Mouse (Mus musculus) kidney, postnatal 25 days (tissue): ENCODE data around the gene Dmkn.

ENCODE experiments used
- DNase-seq, 2 experiments: peaks; one replicate each; pipeline ENCODE4 v3.0.0; 2021; ENCODE audit warnings: mixed read lengths in 2 of 2

Gene Dmkn

DNA sequence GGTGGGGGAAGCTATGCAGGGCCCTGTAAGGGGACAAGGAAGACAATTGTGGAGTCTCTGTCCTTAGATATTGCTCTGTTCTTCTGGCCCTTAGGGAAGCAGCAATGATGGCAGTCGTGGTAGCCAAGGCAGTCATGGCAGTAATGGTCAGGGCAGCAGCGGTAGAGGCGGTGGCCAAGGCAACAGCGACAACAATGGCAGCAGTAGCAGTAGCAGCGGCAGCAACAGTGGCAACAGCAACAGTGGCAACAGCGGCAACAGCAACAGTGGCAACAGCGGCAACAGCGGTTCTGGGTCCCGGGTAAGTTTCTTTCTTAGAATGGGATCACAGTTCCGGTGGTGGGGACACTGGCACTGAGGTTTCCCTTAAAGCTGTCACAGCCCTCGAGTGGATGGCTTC is 1.6 kb downstream of the Dmkn start:
- no peak for DNase-seq

DNA sequence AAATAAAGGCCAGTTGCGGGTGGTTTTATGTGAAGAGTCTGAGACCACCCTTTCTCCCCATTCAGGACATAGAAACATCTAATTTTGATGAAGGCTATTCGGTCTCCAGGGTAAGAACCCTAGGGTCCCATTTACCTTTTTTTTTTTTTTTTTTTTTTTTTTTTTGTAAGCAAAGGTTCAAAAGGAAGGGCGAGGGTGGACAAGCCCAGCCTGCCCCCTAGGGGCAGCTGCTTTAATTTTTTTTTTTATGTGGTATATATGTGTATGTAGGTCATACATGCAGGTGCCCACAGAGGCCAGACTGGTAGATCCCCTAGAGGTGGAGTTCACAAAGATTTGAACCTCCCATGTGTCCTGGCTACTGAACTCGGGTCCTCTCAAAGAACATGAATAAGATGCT is 2.9 kb downstream of the Dmkn start:
- DNase-seq: no peak

DNA sequence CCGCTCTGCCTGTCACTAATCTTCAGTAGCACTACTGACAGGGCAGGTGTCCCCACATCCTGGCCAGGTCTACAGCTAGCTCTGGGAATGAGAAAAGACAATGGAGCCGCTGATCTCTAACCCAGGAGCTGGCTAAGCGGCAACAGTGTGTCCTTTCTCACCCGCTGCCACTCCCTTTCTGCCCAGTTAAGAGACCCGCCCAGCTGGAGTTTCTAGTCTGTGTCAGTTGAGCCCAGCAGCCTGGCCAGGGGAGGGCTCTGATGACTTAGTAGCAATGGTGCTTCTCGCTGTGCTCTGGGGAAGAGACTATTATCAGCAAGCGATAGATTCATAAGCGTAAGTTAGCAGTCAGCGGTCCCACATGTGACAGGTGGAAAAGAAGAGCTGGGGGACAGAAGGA is 5.7 kb downstream of the Dmkn start:
- DNase-seq: no peak

GRCm38 (mm10) chr7:30776104-30776503 is 12.5 kb downstream of the Dmkn start:
- no peak for DNase-seq

- no peak for DNase-seq
Measured at GRCm38 (mm10) chr7:30777081-30777579, 13.6 kb downstream of the Dmkn start.

DNA sequence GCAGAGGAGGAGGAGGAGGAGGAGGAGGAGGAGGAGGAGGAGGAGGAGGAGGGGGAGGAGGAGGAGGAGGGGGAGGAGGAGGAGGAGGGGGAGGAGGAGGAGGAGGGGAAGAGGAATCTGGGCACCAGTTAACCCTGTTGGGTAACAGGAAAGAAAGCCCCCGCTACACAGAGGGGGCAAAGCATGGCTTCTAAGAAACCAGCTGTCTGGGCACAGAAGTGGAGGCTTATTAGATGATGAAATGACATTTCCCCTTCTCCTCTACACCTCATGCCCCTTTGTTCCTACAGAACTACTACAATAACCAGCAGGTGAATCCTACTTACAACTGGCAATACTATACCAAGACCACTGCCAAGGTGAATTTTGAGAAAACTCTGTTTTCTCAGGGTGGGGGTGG is 14.4 kb downstream of the Dmkn start:
- DNase-seq: no peak

DNA sequence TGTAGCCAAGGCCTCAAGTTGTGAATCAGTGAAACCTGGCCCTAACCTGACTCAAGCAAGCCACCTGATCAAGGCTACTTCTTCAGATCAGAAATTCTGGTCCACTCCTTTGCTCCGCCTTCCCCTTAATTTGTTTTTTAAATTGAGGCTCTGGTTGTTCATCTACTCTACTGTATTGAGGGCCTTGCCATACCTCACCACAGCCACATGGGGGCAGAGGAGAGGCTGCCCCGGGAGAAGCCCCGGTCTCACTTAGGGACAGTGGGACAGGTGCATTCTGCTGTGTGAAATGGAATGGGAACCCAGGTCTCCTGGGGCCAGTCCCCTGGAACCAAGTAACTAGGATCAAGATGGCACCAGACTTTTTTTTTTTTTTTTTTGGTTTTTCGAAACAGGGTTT is 18.2 kb downstream of the Dmkn start:
- DNase-seq: no peak

GRCm38 (mm10) chr7:30782658-30783057 is 19.1 kb downstream of the Dmkn start:
- no peak for DNase-seq

DNA sequence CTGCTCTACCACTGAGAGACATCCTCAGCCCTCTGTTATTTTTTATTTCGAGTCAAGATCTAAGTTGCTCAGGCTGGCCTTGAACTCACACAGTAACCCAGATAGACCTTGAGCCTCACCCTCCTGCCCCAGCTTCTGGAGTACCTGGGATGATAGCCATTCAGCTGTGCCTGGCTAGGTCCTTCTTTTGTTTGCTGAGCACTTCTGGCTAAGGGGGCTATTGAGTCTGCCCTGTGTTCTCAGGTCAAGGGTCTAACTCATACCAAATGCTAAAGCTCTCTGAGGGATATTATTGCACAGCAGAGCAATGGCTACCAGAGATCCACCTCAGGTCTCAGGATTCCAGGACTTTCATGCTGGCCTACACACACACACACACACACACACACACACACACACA is 21.6 kb downstream of the Dmkn start:
- no peak for DNase-seq

GRCm38 (mm10) chr7:30785721-30786546 is 22.4 kb downstream of the Dmkn start:
- DNase-seq: no peak

DNA sequence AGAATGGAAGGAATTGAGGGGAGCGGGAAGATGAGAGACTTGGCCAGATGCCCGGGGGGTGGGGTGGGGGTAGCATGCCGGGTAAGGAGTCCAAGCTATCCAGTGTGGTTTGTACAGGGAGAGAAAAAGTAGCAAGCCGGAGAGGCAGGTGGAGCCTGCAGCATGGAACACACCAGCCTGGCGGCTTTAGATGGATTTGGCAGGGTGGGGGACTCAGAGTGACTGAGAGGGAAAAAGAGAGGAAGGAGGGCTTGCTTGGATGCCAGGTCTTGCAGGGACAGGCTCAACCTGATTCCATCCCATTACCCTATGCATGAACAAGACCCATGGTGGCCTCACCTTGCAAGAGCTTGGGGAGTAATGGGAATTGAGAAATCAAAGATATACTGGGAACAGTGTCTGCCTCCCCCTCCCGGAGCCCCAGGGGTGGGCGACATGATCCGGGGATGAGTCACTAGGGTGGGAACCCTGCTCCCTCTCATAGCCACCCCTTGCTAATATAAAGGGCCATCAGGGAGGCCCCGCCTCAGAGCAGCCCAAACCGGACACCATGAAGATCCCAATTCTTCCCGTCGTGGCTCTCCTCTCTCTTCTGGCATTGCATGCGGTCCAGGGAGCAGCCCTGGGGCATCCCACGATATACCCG is 23.9 kb downstream of the Dmkn start, which contains the start of gene Krtdap:
Gene Krtdap, plus strand, starts transcription at position 520 of the 646 bp plus-strand sequence.
- DNase-seq: no peak

GRCm38 (mm10) chr7:30790141-30790540 is 26.6 kb downstream of the Dmkn start:
- DNase-seq: no peak

DNA sequence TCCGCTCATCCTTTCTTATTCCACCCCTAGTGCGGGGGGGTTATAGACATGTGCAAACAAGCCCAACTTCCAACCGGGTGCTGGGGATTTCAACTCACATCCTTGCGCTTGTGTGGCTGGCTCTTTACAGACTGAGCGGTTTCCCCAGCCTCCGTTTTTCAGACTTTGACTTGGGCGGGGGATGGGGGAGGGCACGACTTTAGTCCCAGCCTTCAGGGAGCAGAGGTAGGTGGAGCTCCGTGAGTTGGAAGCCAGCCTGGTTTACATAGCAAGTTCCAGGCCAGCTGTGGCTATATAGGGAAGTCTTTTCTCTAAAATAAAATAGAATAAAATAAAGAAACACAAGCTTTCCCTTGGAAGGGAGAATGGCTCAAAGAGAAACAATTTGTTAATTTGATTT is 28.4 kb downstream of the Dmkn start:
- DNase-seq: no peak

GRCm38 (mm10) chr7:30794921-30795320 is 31.4 kb downstream of the Dmkn start:
- DNase-seq: no peak

GRCm38 (mm10) chr7:30796790-30797189 is 33.2 kb downstream of the Dmkn start:
- no peak for DNase-seq

GRCm38 (mm10) chr7:30800653-30801052 is 37.1 kb downstream of the Dmkn start:
- DNase-seq: no peak

DNA sequence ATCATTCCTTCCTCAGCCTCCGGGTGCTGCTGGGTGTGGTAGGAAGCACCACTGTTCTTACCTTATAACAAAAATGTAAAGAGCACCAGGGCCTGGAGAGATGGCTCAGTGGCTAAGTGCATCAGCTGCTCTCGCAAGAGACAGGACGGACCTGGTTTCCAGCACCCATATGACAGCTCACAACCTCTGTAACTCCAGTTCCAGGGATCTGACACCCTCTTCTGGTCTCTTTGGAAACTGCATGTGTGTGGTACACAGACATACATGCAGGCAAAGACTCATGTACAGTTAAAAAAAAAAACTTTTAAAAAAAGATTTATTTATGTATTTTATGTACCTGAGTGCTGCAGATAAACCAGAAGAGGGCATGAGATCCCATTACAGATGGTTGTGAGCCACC is 39.7 kb downstream of the Dmkn start:
- DNase-seq: no peak

DNA sequence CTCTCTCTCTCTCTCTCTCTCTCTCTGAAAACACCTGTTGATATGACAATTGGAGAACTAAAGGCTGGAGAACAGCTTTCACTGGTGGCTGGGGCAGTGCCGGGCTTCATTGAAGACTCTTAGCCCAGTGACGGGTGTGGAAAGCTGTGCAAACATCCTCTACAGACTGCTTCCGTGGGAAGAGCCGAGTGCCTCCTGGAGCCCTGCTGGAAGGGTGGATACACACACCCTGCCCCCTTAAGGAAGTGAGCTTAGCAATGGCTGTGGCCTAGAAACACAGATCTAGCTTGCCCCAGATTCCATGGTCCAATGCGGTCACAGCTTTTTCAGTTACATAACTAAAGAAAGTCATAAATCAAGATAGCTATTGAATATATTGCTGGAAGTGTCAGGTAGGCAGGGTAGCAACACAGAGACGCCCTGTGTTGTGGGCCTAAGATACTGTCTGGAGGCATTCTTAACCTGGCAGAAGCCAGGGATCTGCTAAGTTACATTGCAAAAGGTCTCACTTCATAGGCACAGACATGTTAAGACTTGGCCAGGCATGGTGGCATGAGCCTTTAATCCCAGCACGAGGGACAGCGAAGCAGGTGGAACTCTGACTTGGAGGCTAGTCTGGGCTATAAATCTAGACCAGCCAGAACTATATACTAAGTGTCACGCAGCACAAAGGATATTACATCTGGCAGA is 40.6 kb downstream of the Dmkn start:
- DNase-seq: no peak

DNA sequence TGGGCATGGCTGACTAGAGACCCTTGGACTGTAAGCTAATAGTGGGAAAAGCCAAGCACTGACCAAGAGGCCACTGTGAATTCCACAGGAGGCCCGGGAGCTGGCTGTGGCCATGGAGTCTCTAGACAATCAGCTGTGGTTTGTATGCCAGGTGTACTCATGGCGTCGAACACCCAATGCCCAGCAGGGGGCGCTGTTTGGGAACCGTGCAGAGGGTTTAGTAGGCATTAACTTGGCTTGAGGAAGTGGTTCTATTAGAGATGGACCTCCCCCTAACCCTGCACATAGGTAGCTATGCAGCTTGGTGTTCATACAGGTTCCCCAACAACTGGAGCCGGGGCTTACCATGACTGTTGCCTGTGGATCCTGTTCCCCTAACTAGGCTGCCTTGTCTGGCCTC is 42.4 kb downstream of the Dmkn start:
- DNase-seq: peak; percentile 40 to 54

DNA sequence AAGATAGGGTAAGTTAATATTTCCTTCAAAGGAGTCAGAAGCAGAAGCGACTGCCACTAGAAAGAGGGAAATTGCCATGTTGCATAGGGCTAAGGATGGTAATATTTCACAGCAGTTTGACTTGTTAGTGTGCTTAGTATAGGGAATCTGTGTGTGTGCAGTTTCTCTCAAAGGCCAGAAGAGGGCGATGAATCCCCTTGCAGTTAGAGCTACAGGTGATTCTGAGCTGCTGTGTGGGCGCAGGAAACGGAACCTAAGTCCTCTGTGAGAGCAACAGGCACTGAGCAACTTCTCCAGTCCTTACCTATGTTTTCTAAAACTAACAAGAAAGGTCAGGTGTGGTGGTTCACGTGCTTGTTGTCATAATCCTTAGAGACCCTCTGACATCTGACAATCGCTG is 46.8 kb downstream of the Dmkn start:
- DNase-seq: no peak

- DNase-seq: no peak
Measured at GRCm38 (mm10) chr7:30811757-30812290, 48.3 kb downstream of the Dmkn start.

DNA sequence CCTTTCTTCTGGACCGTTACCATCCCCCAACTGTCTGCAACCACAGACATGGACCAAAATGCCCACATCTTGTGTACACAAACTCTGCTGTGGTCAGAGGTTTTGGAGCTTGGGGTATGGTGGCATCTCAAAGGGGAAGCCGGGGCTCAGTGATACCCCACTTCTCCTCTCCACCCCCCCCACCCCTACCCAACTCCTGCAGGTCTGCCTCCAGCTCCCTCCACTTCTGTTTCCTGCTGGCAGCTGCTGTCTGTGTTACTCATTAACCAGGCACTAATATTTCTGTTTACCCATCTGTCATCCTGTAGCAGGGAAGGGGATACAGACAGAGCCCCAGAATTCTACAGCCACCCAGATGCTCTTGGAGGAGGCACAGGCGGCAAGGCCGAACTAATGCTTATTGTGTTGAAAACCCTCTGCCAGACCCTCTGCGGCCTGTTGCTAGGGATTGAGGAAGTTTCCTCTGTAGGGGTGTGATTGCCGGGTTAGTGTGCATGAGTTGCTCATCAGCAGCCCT is 48.8 kb downstream of the Dmkn start:
- peak in 1 of 2 experiments; percentile 16 for DNase-seq

DNA sequence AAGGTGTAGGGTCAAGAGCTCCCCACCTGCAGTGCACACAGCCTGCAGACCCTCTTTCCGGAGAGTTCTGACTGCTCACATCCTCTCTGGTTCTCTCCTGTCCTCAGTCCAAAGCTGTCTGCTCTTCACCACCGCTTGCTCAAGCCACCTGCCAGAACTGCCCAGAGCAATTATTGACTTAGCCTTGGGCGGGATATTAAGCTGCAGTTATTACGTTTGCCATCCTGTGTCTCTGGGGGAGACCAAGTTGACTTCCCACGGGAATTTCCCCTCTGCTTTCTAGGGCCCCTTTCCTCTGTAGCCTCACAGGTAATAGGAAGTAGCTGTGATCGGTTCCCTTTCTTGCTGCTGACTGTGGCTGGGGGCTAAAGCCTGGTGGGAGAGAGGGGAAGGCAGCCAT is 56.6 kb downstream of the Dmkn start:
- DNase-seq: no peak
